Mouse (Mus musculus) heart, postnatal 0 days (tissue): ENCODE results near the gene Jun. TPM values are rescaled to one million over a fixed set of nuclear protein-coding genes. Genes with fewer than 3 reads are reported as not detected.

Source experiments
- ATAC-seq: fragments of 200-750 bp; cut with Nextera tagmentation; 2 replicates; pipeline ENCODE4 v1.8.0; 2017; ENCODE audit warnings: low read depth, moderate number of reproducible peaks, moderate library complexity; ENCODE audit not compliant: insufficient read depth
- DNase-seq: peaks from one replicate; pipeline ENCODE4 v3.0.0-alpha.2; 2016; ENCODE audit warnings: low spot score
- H3K27ac ChIP-seq: fragments of 300-500 bp; sonication (generic); 2 replicates; pipeline ENCODE4 v1.5.1; 2014; ENCODE audit warnings: low read depth, mild to moderate bottlenecking
- H3K27me3 ChIP-seq: fragments of 300-500 bp; sonication (generic); 2 replicates; pipeline ENCODE4 v1.6.1; 2014; ENCODE audit warnings: low read length, mixed read lengths; ENCODE audit not compliant: control insufficient read depth, insufficient read depth
- H3K36me3 ChIP-seq: fragments of 300-500 bp; sonication (generic); replicated peaks from 2 replicates; pipeline ENCODE4 v1.6.1; 2014; ENCODE audit warnings: low read length, mixed read lengths; ENCODE audit not compliant: control insufficient read depth, insufficient read depth
- H3K4me1 ChIP-seq: fragments of 300-500 bp; sonication (generic); 2 replicates; pipeline ENCODE4 v1.6.1; 2014; ENCODE audit warnings: antibody characterized with exemption; ENCODE audit not compliant: control insufficient read depth, insufficient read depth
- H3K4me2 ChIP-seq: fragments of 300-500 bp; sonication (generic); 2 replicates; pipeline ENCODE4 v1.6.1; 2014; ENCODE audit warnings: low read depth, mild to moderate bottlenecking, low read length, moderate library complexity
- H3K4me3 ChIP-seq: fragments of 300-500 bp; sonication (generic); 2 replicates; pipeline ENCODE4 v1.5.1; 2014; ENCODE audit warnings: low read depth, low read length
- H3K9ac ChIP-seq: fragments of 300-500 bp; sonication (generic); replicated peaks from 2 replicates; pipeline ENCODE4 v1.6.1; 2014; ENCODE audit warnings: low read depth, low read length, mixed read lengths
- H3K9me3 ChIP-seq: fragments of 300-500 bp; sonication (generic); replicated peaks from 2 replicates; pipeline ENCODE4 v1.6.1; 2016; ENCODE audit warnings: low read length; ENCODE audit not compliant: control insufficient read depth
- CTCF ChIP-seq: IDR thresholded peaks from 2 replicates; pipeline ENCODE4 v1.5.1; 2016; ENCODE audit warnings: antibody characterized with exemption, control low read depth, low read depth
- EP300 ChIP-seq: IDR thresholded peaks from 2 replicates; pipeline ENCODE4 v1.6.1; 2016; ENCODE audit warnings: antibody characterized with exemption, low read depth
- WGBS: fragments of 180-500 bp; shearing (Covaris S2); extraction: QIAGEN DNeasy Blood & Tissue Kit; methylation state at CpG from one replicate; pipeline ENCODE4 v1.1.7; 2014; 5-methylcytosine and 5-hydroxymethylcytosine counted together
- polyA plus RNA-seq: library from polyadenylated mRNA; unstranded; fragments of >200 nt; fragmentation: Nextera tagmentation; extraction: Ambion mirVana; gene quantifications from 2 replicates; pipeline ENCODE4 v1.2.1, GENCODE M21; 2015
- total RNA-seq: library from RNA; depleted of rRNA; stranded (reverse); fragments of >200 nt; gene quantifications from 2 replicates; pipeline ENCODE4 v1.2.3, GENCODE M21; 2014; ENCODE audit warnings: low replicate concordance

Jun gene
- total and polyA plus RNA-seq, 2 experiments from 2014 or later, result 74.1 to 111 TPM

GRCm38 (mm10) chr4:95025847-95026600 lies 26.0 kb downstream of the Jun start:
- no peaks in the 10 kb centered on the region for H3K27me3 ChIP-seq
- H3K4me1 ChIP-seq, result no peaks in the 10 kb centered on the region
- WGBS, result 75% methylated on average over 16 of the region's 16 CpGs
- no peak overlapping the region for H3K4me3 ChIP-seq
- ATAC-seq, result no peak
- no peaks in the 10 kb centered on the region for H3K36me3 ChIP-seq
- no peak overlapping the region for H3K9ac ChIP-seq
- no peak overlapping the region for H3K27ac ChIP-seq
- H3K9me3 ChIP-seq, result no peaks in the 10 kb centered on the region
- H3K4me2 ChIP-seq, result no peak overlapping the region
- DNase-seq, result no peak
- TF ChIP-seq EP300 (no peak), CTCF (no peak)

- no peak overlapping the region for H3K4me3 ChIP-seq
- no peak for DNase-seq
- 71% methylated on average over 12 of the region's 12 CpGs for WGBS
- no peak for TF ChIP-seq EP300
- no peak for TF ChIP-seq CTCF
- no peak overlapping the region for H3K27ac ChIP-seq
- H3K4me1 ChIP-seq, result no peaks in the 10 kb centered on the region
- H3K4me2 ChIP-seq, result no peak overlapping the region
- no peaks in the 10 kb centered on the region for H3K9me3 ChIP-seq
- no peaks in the 10 kb centered on the region for H3K27me3 ChIP-seq
- no peak overlapping the region for H3K9ac ChIP-seq
- H3K36me3 ChIP-seq, result no peaks in the 10 kb centered on the region
- no peak for ATAC-seq
Measured at GRCm38 (mm10) chr4:95023350-95023953, 28.6 kb downstream of the Jun start.

- 73% methylated on average over 12 of the region's 12 CpGs for WGBS
- DNase-seq, result no peak
Measured at GRCm38 (mm10) chr4:95021649-95022637, 30.1 kb downstream of the Jun start.

GRCm38 (mm10) chr4:95020201-95020600 lies 31.8 kb downstream of the Jun start:
- Histone ChIP-seq H3K9me3 (no peaks in the 10 kb centered on the region), H3K27me3 (no peaks in the 10 kb centered on the region), H3K9ac (no peak overlapping the region), H3K4me3 (no peak overlapping the region), H3K36me3 (no peaks in the 10 kb centered on the region), H3K27ac (no peak overlapping the region), H3K4me2 (no peak overlapping the region), H3K4me1 (no peaks in the 10 kb centered on the region)
- no peak for ATAC-seq
- 77% methylated on average over 2 of the region's 2 CpGs for WGBS
- DNase-seq, result no peak
- no peak for TF ChIP-seq CTCF
- no peak for TF ChIP-seq EP300

More at GRCm38 (mm10) chr4:95021649-95022637, 30.1 kb downstream of the Jun start:
- H3K9me3 ChIP-seq, result no peaks in the 10 kb centered on the region
- no peak for ATAC-seq
- no peak for TF ChIP-seq EP300
- no peak for TF ChIP-seq CTCF
- no peak overlapping the region for H3K9ac ChIP-seq
- no peaks in the 10 kb centered on the region for H3K27me3 ChIP-seq
- no peak overlapping the region for H3K4me2 ChIP-seq
- no peaks in the 10 kb centered on the region for H3K4me1 ChIP-seq
- H3K4me3 ChIP-seq, result no peak overlapping the region
- no peak overlapping the region for H3K27ac ChIP-seq
- no peaks in the 10 kb centered on the region for H3K36me3 ChIP-seq

GRCm38 (mm10) chr4:95018221-95018620 lies 33.8 kb downstream of the Jun start:
- no peaks in the 10 kb centered on the region for H3K36me3 ChIP-seq
- no peaks in the 10 kb centered on the region for H3K27me3 ChIP-seq
- H3K4me2 ChIP-seq, result no peak overlapping the region
- H3K27ac ChIP-seq, result no peak overlapping the region
- no peak overlapping the region for H3K4me3 ChIP-seq
- H3K4me1 ChIP-seq, result no peaks in the 10 kb centered on the region
- ATAC-seq (no peak), DNase-seq (no peak)
- no peaks in the 10 kb centered on the region for H3K9me3 ChIP-seq
- 56% methylated on average over 7 of the region's 7 CpGs for WGBS
- TF ChIP-seq EP300, result no peak
- TF ChIP-seq CTCF, result no peak
- no peak overlapping the region for H3K9ac ChIP-seq
